Mouse (Mus musculus) forebrain, embryonic 16.5 days (tissue): Measurements from ENCODE around the gene Adgrl3. TPM values are rescaled to one million over a fixed set of nuclear protein-coding genes. Genes with fewer than 3 reads are reported as not detected.

Source experiments
- ATAC-seq: fragments of 200-750 bp; cut with Nextera tagmentation; 2 replicates; pipeline ENCODE4 v1.8.0; 2017; ENCODE audit warnings: mild to moderate bottlenecking, moderate library complexity
- H3K27ac ChIP-seq: fragments of 300-500 bp; sonication (generic); 2 replicates; pipeline ENCODE4 v1.5.1; 2014; ENCODE audit warnings: low read length, control low read depth
- H3K27me3 ChIP-seq: fragments of 300-500 bp; sonication (generic); replicated peaks from 2 replicates; pipeline ENCODE4 v1.6.1; 2014; ENCODE audit warnings: low read length; ENCODE audit not compliant: control insufficient read depth, insufficient read depth
- H3K36me3 ChIP-seq: fragments of 300-500 bp; sonication (generic); 2 replicates; pipeline ENCODE4 v1.6.1; 2014; ENCODE audit not compliant: control insufficient read depth, insufficient read depth
- H3K4me1 ChIP-seq: fragments of 300-500 bp; sonication (generic); replicated peaks from 2 replicates; pipeline ENCODE4 v1.6.1; 2014; ENCODE audit warnings: low read length; ENCODE audit not compliant: control insufficient read depth, insufficient read depth
- H3K4me2 ChIP-seq: fragments of 300-500 bp; sonication (generic); 2 replicates; pipeline ENCODE4 v1.6.1; 2014; ENCODE audit warnings: mild to moderate bottlenecking, low read length, control low read depth
- H3K4me3 ChIP-seq: fragments of 300-500 bp; sonication (generic); replicated peaks from 2 replicates; pipeline ENCODE4 v1.5.1; 2014; ENCODE audit warnings: mild to moderate bottlenecking, low read length, control low read depth
- H3K9ac ChIP-seq: fragments of 300-500 bp; sonication (generic); replicated peaks from 2 replicates; pipeline ENCODE4 v1.6.1; 2014; ENCODE audit warnings: low read depth, low read length, control low read depth
- H3K9me3 ChIP-seq: fragments of 300-500 bp; sonication (generic); 2 replicates; pipeline ENCODE4 v1.6.1; 2016; ENCODE audit warnings: low read length; ENCODE audit not compliant: control insufficient read depth
- WGBS: fragments of 180-500 bp; shearing (Covaris S2); extraction: QIAGEN DNeasy Blood & Tissue Kit; methylation state at CpG from one replicate; pipeline ENCODE4 v1.1.7; 2014; 5-methylcytosine and 5-hydroxymethylcytosine counted together
- polyA plus RNA-seq: library from polyadenylated mRNA; unstranded; fragments of >200 nt; fragmentation: Nextera tagmentation; extraction: Ambion mirVana; gene quantifications from 2 replicates; pipeline ENCODE4 v1.2.1, GENCODE M21; 2015

Gene Adgrl3
- polyA plus RNA-seq, 1 experiment from 2014 or later, result 63.6 TPM

- 64% methylated on average over 3 of the region's 3 CpGs for WGBS
- no peaks in the 10 kb centered on the region for H3K9me3 ChIP-seq
- peak; percentile 33; the same call in 1 of the 2 replicates for ATAC-seq
- no peak overlapping the region for H3K9ac ChIP-seq
- peak overlapping the region; percentile 10; the same call in 1 of the 2 replicates for H3K27ac ChIP-seq
- no peak overlapping the region for H3K4me3 ChIP-seq
- H3K27me3 ChIP-seq, result no peaks in the 10 kb centered on the region
- H3K4me2 ChIP-seq, result no peak overlapping the region
- no peaks in the 10 kb centered on the region for H3K36me3 ChIP-seq
- H3K4me1 ChIP-seq, result no peaks in the 10 kb centered on the region
Observed at GRCm38 (mm10) chr5:81256091-81256490, 236.2 kb downstream of the Adgrl3 start.

- Histone ChIP-seq H3K36me3 (no peaks in the 10 kb centered on the region), H3K27me3 (no peaks in the 10 kb centered on the region), H3K9me3 (no peaks in the 10 kb centered on the region), H3K9ac (no peak overlapping the region), H3K4me3 (no peak overlapping the region), H3K4me2 (no peak overlapping the region), H3K27ac (no peak overlapping the region), H3K4me1 (no peaks in the 10 kb centered on the region)
- 64% methylated on average over 3 of the region's 3 CpGs for WGBS
- ATAC-seq, result no peak
Observed at GRCm38 (mm10) chr5:81269689-81270088, 249.8 kb downstream of the Adgrl3 start.

GRCm38 (mm10) chr5:81275346-81276047, 255.6 kb downstream of the Adgrl3 start:
- Histone ChIP-seq H3K36me3 (no peaks in the 10 kb centered on the region), H3K4me2 (no peak overlapping the region), H3K27ac (no peak overlapping the region), H3K4me1 (no peaks in the 10 kb centered on the region), H3K4me3 (no peak overlapping the region), H3K9ac (no peak overlapping the region), H3K9me3 (no peaks in the 10 kb centered on the region), H3K27me3 (no peaks in the 10 kb centered on the region)
- WGBS, result 51% methylated on average over 6 of the region's 6 CpGs
- ATAC-seq, result no peak

DNA sequence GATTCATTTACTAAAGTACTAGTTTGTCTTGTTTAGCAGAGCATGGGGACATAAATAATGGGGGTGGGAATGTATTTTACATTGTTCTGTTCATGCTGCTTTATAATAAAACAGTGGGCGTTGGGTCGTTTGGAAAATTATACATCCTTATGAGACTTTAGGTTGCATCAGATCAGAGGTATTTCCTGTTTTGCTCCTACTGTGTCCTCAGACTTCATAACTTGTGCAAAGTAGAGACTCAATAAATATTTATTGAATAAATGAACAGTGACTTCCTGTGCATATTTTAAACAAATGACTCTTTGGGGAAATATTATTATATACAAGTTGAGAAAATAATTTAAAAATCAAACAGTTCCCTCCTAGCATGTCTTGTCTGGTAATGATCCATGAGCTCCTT, 259.3 kb downstream of the Adgrl3 start:
- no peaks in the 10 kb centered on the region for H3K27me3 ChIP-seq
- ATAC-seq, result no peak
- H3K36me3 ChIP-seq, result no peaks in the 10 kb centered on the region
- H3K9ac ChIP-seq, result no peak overlapping the region
- H3K4me1 ChIP-seq, result no peaks in the 10 kb centered on the region
- no peak overlapping the region for H3K4me3 ChIP-seq
- no peaks in the 10 kb centered on the region for H3K9me3 ChIP-seq
- no peak overlapping the region for H3K4me2 ChIP-seq
- no peak overlapping the region for H3K27ac ChIP-seq
- WGBS, result 77% methylated on average over 2 of the region's 2 CpGs

DNA sequence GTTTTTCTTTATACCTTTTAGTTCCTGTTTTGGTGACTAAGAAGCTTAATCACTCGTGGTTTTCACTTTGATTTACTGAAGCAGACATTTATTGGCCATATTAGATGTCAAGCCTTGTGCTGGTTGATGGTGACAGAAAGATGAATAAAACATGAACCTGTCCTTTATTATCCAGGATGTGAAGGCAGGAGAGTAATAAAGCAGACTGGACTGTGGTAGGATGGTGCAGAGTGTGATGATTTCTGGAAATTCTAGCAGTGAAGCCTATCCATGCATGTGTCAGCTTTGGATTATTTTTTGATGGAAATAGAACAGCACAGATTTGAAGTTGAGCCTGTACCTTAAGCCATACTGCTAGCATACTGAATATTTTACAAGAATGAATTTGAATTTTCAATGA, 265.7 kb downstream of the Adgrl3 start:
- H3K36me3 ChIP-seq, result no peaks in the 10 kb centered on the region
- H3K27ac ChIP-seq, result no peak overlapping the region
- no peak overlapping the region for H3K4me3 ChIP-seq
- no peak overlapping the region for H3K4me2 ChIP-seq
- H3K9ac ChIP-seq, result no peak overlapping the region
- H3K4me1 ChIP-seq, result no peaks in the 10 kb centered on the region
- no peaks in the 10 kb centered on the region for H3K9me3 ChIP-seq
- no peaks in the 10 kb centered on the region for H3K27me3 ChIP-seq
- WGBS, result 32% methylated on average over 1 of the region's 1 CpGs
- ATAC-seq, result no peak

- H3K27me3 ChIP-seq, result no peaks in the 10 kb centered on the region
- no peaks in the 10 kb centered on the region for H3K4me1 ChIP-seq
- no peak overlapping the region for H3K4me2 ChIP-seq
- H3K27ac ChIP-seq, result no peak overlapping the region
- ATAC-seq, result no peak
- no peak overlapping the region for H3K4me3 ChIP-seq
- H3K9ac ChIP-seq, result no peak overlapping the region
- H3K9me3 ChIP-seq, result no peaks in the 10 kb centered on the region
- H3K36me3 ChIP-seq, result no peaks in the 10 kb centered on the region
Observed at GRCm38 (mm10) chr5:81301874-81302273, 281.9 kb downstream of the Adgrl3 start.

- Histone ChIP-seq H3K9ac (no peak overlapping the region), H3K4me2 (no peak overlapping the region), H3K27ac (no peak overlapping the region), H3K9me3 (no peaks in the 10 kb centered on the region), H3K27me3 (no peaks in the 10 kb centered on the region), H3K4me1 (peaks cover 4% of the 10 kb centered on the region; the same call in 1 of the 2 replicates), H3K4me3 (no peak overlapping the region), H3K36me3 (no peaks in the 10 kb centered on the region)
- no peak for ATAC-seq
- 97% methylated on average over 3 of the region's 3 CpGs for WGBS
Observed at GRCm38 (mm10) chr5:81317406-81318112, 297.6 kb downstream of the Adgrl3 start.

- Histone ChIP-seq H3K4me2 (no peak overlapping the region), H3K36me3 (no peaks in the 10 kb centered on the region), H3K4me1 (peaks cover 4% of the 10 kb centered on the region; the same call in 1 of the 2 replicates), H3K27ac (no peak overlapping the region), H3K9ac (no peak overlapping the region), H3K4me3 (no peak overlapping the region), H3K27me3 (no peaks in the 10 kb centered on the region), H3K9me3 (no peaks in the 10 kb centered on the region)
- WGBS, result 8% methylated on average over 2 of the region's 2 CpGs
- peak; percentile 86 for ATAC-seq
Observed at GRCm38 (mm10) chr5:81321276-81321934, 301.5 kb downstream of the Adgrl3 start.

DNA sequence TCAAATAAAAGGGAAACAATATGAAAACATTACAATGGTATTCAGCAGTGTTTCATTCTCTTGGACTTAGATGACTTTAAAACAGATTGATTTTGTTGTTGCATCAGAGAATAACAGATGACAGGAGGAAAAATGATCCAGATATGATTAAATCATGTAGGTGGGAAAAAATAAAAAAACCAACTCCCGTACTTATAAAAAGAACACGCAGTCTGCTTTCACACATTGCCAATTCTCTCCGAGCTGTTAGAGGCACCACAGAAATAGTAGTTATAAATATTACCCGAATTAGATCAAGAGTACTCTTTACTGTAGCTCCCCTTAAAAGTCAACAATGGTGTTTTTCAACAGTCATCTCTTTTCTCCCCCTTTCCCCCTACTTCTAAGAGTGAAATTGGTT, 302.1 kb downstream of the Adgrl3 start:
- peak; percentile 36; the same call in 1 of the 2 replicates for ATAC-seq
- WGBS, result 47% methylated on average over 4 of the region's 4 CpGs
- no peaks in the 10 kb centered on the region for H3K9me3 ChIP-seq
- H3K36me3 ChIP-seq, result no peaks in the 10 kb centered on the region
- peaks cover 4% of the 10 kb centered on the region; the same call in 1 of the 2 replicates for H3K4me1 ChIP-seq
- no peak overlapping the region for H3K4me2 ChIP-seq
- no peaks in the 10 kb centered on the region for H3K27me3 ChIP-seq
- no peak overlapping the region for H3K4me3 ChIP-seq
- H3K9ac ChIP-seq, result no peak overlapping the region
- no peak overlapping the region for H3K27ac ChIP-seq
